Mouse (Mus musculus) neural tube, embryonic 15.5 days (tissue): Measurements from ENCODE around the gene Tfcp2. TPM values are rescaled to one million over a fixed set of nuclear protein-coding genes. Genes with fewer than 3 reads are reported as not detected.

Experiments
- ATAC-seq: fragments of 200-750 bp; cut with Nextera tagmentation; 2 replicates; pipeline ENCODE4 v1.8.0; 2017; ENCODE audit warnings: mild to moderate bottlenecking, moderate TSS enrichment, moderate library complexity; ENCODE audit not compliant: low FRiP score
- H3K27ac ChIP-seq: fragments of 300-500 bp; sonication (generic); replicated peaks from 2 replicates; pipeline ENCODE4 v1.5.1; 2015; ENCODE audit warnings: mild to moderate bottlenecking, inconsistent platforms
- H3K27me3 ChIP-seq: fragments of 300-500 bp; sonication (generic); replicated peaks from 2 replicates; pipeline ENCODE4 v1.6.1; 2015; ENCODE audit warnings: inconsistent platforms
- H3K36me3 ChIP-seq: fragments of 300-500 bp; sonication (generic); 2 replicates; pipeline ENCODE4 v1.6.1; 2015; ENCODE audit warnings: inconsistent platforms
- H3K4me1 ChIP-seq: fragments of 300-500 bp; sonication (generic); 2 replicates; pipeline ENCODE4 v1.6.1; 2015; ENCODE audit warnings: inconsistent platforms
- H3K4me2 ChIP-seq: fragments of 300-500 bp; sonication (generic); 2 replicates; pipeline ENCODE4 v1.6.1; 2015; ENCODE audit warnings: inconsistent platforms, mild to moderate bottlenecking, moderate library complexity
- H3K4me3 ChIP-seq: fragments of 300-500 bp; sonication (generic); replicated peaks from 2 replicates; pipeline ENCODE4 v1.5.1; 2015; ENCODE audit warnings: mild to moderate bottlenecking, inconsistent platforms
- H3K9ac ChIP-seq: fragments of 300-500 bp; sonication (generic); replicated peaks from 2 replicates; pipeline ENCODE4 v1.6.1; 2015; ENCODE audit warnings: mild to moderate bottlenecking, inconsistent platforms
- H3K9me3 ChIP-seq: fragments of 300-500 bp; sonication (generic); replicated peaks from 2 replicates; pipeline ENCODE4 v1.6.1; 2016; ENCODE audit warnings: inconsistent platforms
- WGBS: fragments of 180-500 bp; shearing (Covaris S2); methylation state at CpG from one replicate; pipeline ENCODE4 v1.1.7; 2015; ENCODE audit warnings: mixed read lengths; 5-methylcytosine and 5-hydroxymethylcytosine counted together
- polyA plus RNA-seq: library from polyadenylated mRNA; unstranded; fragments of >200 nt; fragmentation: Nextera tagmentation; extraction: Ambion mirVana; gene quantifications from 2 replicates; pipeline ENCODE4 v1.2.1, GENCODE M21; 2015

Gene Tfcp2
- polyA plus RNA-seq, 1 experiment from 2014 or later: 34.8 TPM

DNA sequence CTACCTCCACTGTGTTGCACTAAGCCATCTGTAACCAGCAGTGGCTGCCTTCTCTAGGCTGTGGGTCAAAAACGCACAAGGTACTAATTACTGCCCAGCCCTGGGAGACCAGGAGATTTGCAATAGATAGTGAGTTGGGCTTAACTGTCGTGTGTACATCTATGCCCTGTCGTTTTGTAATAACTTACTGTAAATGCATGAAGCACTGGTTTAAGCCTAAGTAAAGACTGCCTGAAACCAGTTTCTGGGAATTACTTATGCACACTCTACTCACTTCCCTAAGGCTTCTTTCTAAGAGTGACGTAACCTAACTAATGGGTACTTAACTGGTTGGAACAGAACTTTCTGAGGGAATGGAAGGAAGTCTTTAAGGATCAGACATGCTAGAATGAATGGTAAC, 72.9 kb downstream of the Tfcp2 start:
- no peak overlapping the region for H3K4me3 ChIP-seq
- no peaks in the 10 kb centered on the region for H3K9me3 ChIP-seq
- H3K9ac ChIP-seq: no peak overlapping the region
- H3K4me2 ChIP-seq: no peak overlapping the region
- ATAC-seq: no peak
- H3K4me1 ChIP-seq: peaks cover 3% of the 10 kb centered on the region; the same call in 1 of the 2 replicates
- H3K27ac ChIP-seq: no peak overlapping the region
- H3K36me3 ChIP-seq: peaks cover 95% of the 10 kb centered on the region
- 79% methylated on average over 4 of the region's 4 CpGs for WGBS
- H3K27me3 ChIP-seq: no peaks in the 10 kb centered on the region

DNA sequence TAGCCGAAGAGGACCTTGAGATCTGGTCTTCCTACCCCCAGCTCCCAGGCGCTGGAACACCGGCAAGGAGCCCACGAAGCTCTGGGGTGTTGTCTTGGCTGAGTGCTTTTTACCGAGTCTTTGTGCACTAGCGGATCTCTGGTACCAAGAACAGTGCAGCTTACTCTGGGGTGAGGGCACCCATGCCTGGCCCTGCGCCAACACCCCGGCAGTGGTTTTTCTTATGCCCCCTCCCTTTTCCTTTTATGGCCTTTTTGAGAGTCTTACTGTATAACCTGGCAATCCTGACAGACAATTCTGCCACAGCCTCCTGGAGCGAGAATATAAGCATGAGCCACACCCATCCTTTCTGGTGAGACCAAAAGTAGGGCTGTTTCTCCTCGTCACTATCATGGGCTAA, 73.5 kb downstream of the Tfcp2 start:
- Histone ChIP-seq H3K9ac (no peak overlapping the region), H3K4me1 (peaks cover 3% of the 10 kb centered on the region; the same call in 1 of the 2 replicates), H3K27ac (no peak overlapping the region), H3K4me2 (no peak overlapping the region), H3K4me3 (no peak overlapping the region), H3K27me3 (no peaks in the 10 kb centered on the region), H3K9me3 (no peaks in the 10 kb centered on the region), H3K36me3 (peaks cover 95% of the 10 kb centered on the region)
- WGBS: 75% methylated on average over 10 of the region's 10 CpGs
- no peak for ATAC-seq

DNA sequence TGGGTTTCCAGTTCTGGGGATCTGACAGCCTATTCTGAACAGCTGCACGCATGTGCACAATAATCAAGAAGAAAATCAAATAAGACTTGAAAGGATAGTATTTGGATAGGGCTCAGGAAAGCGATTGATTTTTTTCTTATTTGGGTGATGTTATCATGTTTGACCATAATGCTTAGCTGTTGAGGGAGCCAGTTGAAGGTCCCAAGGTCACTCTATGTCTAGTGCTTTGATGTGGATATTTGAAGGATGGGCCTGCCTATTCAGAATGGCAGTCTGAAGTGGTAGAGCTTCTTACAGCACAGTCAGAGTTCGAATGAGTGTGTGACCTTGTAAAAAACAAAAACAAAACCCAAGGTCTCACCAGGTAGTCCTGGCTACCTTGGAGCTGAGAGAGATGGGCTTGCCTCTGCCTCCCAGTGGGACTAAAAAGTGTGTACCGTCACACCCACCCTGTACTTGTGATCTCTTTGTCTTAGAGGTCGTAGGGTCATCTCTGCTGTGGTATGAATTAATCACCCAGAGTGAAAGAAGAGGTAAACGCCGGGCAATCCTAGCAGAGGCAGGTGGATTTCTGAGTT, 77.8 kb downstream of the Tfcp2 start:
- Histone ChIP-seq H3K36me3 (peaks cover 69% of the 10 kb centered on the region), H3K4me3 (no peak overlapping the region), H3K4me1 (peaks cover 13% of the 10 kb centered on the region), H3K9ac (no peak overlapping the region), H3K27ac (no peak overlapping the region), H3K4me2 (no peak overlapping the region), H3K27me3 (no peaks in the 10 kb centered on the region), H3K9me3 (no peaks in the 10 kb centered on the region)
- WGBS: 79% methylated on average over 7 of the region's 7 CpGs
- ATAC-seq: no peak

DNA sequence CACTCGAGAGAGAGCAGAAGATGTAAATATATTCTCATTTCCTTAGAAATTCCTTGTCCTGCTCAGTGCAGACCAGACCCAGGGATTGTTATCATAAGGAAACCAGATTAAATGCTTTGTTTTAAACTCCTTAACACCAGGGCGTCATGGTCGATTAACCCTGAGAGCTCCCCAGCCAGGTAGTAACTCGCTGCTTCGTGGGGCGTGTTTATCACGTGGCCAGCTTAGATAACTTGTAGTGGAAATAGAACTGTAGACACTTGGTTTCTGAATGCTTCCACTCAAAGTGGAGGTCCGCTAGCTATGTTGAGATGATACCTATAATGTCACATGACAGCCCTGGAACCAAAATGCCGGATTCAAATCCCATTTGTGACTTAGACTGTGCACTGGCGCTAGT, 81.8 kb downstream of the Tfcp2 start:
- H3K4me3 ChIP-seq: peak overlapping the region; percentile 82
- no peak for ATAC-seq
- H3K27ac ChIP-seq: no peak overlapping the region
- peaks cover 29% of the 10 kb centered on the region for H3K4me1 ChIP-seq
- H3K4me2 ChIP-seq: peak overlapping the region; percentile 86
- peak overlapping the region; percentile 87 for H3K9ac ChIP-seq
- 68% methylated on average over 10 of the region's 10 CpGs for whole genome bisulfite sequencing
- no peaks in the 10 kb centered on the region for H3K27me3 ChIP-seq
- H3K36me3 ChIP-seq: peaks cover 31% of the 10 kb centered on the region
- H3K9me3 ChIP-seq: no peaks in the 10 kb centered on the region

DNA sequence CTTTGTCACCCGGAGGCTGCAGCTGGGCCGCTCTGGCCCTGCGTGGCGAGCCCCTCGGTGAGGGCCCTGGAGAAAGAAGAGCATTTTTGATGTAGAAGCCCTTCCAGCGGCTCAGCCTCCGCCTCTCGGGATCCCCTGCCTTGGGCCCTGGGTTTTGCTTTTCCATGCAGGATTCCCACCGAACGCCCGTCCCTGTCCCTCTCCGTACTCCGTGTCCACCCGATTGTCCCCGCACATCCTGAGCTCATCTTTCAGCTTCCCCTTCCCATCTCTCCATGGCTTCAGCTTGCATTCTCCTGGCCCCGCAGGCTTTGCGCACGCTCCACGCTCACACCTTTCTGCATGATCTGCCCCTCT, 82.6 kb downstream of the Tfcp2 start:
- H3K4me2 ChIP-seq: peak overlapping the region; percentile 86
- WGBS: under 1% methylated on average over 19 of the region's 19 CpGs
- peak overlapping the region; percentile 82 for H3K4me3 ChIP-seq
- peaks cover 22% of the 10 kb centered on the region for H3K36me3 ChIP-seq
- H3K27ac ChIP-seq: peak overlapping the region; percentile 92
- H3K4me1 ChIP-seq: peaks cover 29% of the 10 kb centered on the region
- peak; percentile 26 for ATAC-seq
- H3K9me3 ChIP-seq: no peaks in the 10 kb centered on the region
- no peaks in the 10 kb centered on the region for H3K27me3 ChIP-seq
- peak overlapping the region; percentile 87 for H3K9ac ChIP-seq

DNA sequence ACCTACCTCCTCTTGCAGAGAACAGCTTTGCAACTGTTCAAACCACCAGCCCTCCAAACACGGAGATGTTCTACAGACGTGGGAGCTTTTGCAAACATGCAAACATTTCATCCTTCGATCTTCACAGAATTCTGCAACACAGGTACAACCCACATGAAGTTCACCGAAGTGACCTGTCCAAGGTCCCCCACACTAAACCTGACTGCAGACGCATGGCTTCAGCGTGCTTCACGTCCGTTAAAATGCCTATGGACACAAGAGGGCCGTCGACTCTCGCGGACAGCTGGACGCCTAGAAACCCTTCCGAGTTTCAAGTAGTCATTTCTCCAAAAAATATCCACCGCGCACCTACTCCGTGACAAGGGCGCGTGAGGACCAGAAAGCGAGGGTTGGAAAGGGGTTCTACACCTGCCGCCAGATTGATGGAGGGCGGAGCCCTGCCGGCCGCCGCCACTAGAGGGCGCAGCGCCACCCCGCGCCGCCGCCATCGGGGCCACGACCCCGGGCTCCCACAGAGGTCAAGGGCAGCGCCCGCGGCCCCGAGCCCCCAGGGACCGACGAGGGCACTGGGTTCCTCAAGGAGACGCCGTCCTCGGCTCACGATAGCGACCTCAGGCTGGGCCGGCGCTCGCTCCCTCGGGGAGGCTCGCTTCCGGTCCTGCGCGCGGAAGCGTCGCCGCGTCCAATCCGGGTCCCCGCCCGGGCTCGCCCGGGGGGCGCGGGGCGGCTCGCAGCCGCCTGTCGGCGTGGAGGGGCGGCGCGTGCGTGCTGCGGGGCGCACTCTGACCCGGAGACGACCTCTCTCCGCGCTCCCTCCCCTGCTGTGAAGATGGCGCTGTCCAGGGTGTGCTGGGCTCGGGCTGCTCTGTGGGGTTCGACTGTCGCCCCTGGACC, 83.3 kb downstream of the Tfcp2 start, which contains the start of gene Letmd1:
TSS of gene Letmd1 (plus strand) at position 729 of the 894 bp plus-strand sequence.
- WGBS: 2% methylated on average over 80 of the region's 84 CpGs
- no peaks in the 10 kb centered on the region for H3K27me3 ChIP-seq
- H3K4me2 ChIP-seq: peak within 1 kb of the TSS; percentile 86
- peak within 1 kb of the TSS; percentile 92 for H3K27ac ChIP-seq
- peaks cover 16% of the 10 kb centered on the region for H3K36me3 ChIP-seq
- H3K4me3 ChIP-seq: peak within 1 kb of the TSS; percentile 82
- peaks cover 29% of the 10 kb centered on the region for H3K4me1 ChIP-seq
- H3K9ac ChIP-seq: peak within 1 kb of the TSS; percentile 87
- H3K9me3 ChIP-seq: no peaks in the 10 kb centered on the region
- peak; percentile 96 for ATAC-seq

DNA sequence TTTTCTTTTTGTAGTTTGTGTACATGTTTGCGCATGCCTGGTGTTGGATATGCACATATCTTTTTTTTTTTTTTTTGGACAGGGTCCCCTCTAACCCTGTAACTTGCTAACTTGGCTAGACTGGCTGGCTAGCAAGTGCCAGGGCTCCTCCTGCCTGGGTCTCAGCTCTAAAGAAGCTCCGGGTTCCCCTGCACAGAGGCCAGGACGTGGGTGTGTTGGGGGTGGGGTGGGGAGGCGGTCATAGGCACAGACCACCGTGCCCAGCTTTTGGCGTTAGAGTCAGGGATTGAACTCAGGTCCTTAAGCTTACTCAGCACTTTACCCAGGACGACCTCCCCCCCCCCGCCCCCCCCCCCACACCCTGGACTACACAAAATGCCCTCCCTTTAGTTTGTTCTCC, 84.1 kb downstream of the Tfcp2 start:
- Histone ChIP-seq H3K36me3 (peaks cover 8% of the 10 kb centered on the region; the same call in 1 of the 2 replicates), H3K9ac (no peak overlapping the region), H3K27me3 (no peaks in the 10 kb centered on the region), H3K4me2 (peak overlapping the region; percentile 86), H3K9me3 (no peaks in the 10 kb centered on the region), H3K4me1 (peaks cover 29% of the 10 kb centered on the region), H3K4me3 (peak overlapping the region; percentile 82), H3K27ac (no peak overlapping the region)
- ATAC-seq: no peak
- 38% methylated on average over 8 of the region's 8 CpGs for WGBS

DNA sequence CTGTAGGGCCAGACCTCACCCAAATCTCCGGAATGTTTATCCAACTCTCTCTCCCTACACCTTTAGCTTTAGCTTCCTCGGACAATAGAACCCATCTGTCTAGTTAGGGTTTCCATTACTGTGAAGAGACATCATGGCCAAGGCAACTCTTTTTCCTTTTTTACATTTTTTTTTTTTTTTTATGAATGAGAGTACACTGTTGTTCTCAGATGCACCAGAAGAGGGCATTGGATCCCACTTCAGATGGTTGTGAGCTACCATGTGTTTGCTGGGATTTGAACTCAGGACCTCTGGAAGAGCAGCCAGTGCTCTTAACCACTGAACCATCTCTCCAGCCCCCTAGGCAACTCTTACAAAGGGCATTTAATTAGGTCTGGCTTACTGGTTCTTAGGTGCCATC, 86.4 kb downstream of the Tfcp2 start:
- WGBS: 83% methylated on average over 2 of the region's 2 CpGs

DNA sequence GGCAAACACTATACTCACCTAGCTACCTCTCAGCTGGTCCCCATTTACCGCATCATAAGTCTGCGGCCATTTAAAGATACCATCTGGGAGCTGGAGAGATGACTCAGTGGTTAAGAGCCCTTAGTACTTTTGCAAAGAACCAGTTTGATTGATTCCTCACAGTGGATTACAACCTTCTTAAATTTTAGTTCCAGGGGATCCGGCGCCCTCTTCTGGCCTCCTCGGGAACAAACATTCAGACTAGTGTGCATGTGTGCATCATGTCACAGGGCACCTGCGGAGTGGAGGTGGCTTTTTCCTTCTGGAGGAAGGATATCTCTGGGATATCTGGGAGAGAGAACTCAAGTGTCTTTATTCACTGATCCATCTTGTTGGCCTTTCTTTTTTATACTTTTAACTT, 88.1 kb downstream of the Tfcp2 start:
- no peaks in the 10 kb centered on the region for H3K36me3 ChIP-seq
- 24% methylated on average over 6 of the region's 6 CpGs for WGBS
- no peak overlapping the region for H3K4me2 ChIP-seq
- H3K9ac ChIP-seq: no peak overlapping the region
- H3K4me3 ChIP-seq: no peak overlapping the region
- H3K27ac ChIP-seq: no peak overlapping the region
- peaks cover 20% of the 10 kb centered on the region for H3K4me1 ChIP-seq
- H3K9me3 ChIP-seq: no peaks in the 10 kb centered on the region
- no peak for ATAC-seq
- no peaks in the 10 kb centered on the region for H3K27me3 ChIP-seq

More for the DNA sequence above, 86.4 kb downstream of the Tfcp2 start:
- no peak for ATAC-seq
- no peak overlapping the region for H3K4me3 ChIP-seq
- no peak overlapping the region for H3K9ac ChIP-seq
- no peak overlapping the region for H3K4me2 ChIP-seq
- no peaks in the 10 kb centered on the region for H3K27me3 ChIP-seq
- no peaks in the 10 kb centered on the region for H3K36me3 ChIP-seq
- no peak overlapping the region for H3K27ac ChIP-seq
- H3K4me1 ChIP-seq: peaks cover 30% of the 10 kb centered on the region
- H3K9me3 ChIP-seq: no peaks in the 10 kb centered on the region

DNA sequence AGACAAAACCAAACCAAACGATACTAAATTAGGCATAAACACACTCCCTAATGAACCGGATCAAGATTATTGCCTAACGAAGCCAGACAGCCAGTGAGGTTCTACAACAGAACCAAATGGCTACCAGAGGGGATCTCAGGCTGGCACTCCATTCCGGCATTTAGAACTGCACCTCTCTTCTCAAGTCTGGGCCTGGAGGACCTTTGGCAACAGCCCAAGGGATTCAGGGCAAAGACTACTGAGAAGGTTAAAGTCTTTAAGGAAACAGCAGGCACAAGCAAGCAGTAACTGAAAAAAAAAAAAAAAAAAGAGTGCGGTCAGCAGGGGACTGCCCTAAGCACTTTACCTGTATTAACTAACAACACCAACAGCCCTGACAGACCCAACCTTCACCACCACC, 89.7 kb downstream of the Tfcp2 start:
- Histone ChIP-seq H3K4me3 (no peak overlapping the region), H3K9me3 (no peaks in the 10 kb centered on the region), H3K27me3 (no peaks in the 10 kb centered on the region), H3K36me3 (no peaks in the 10 kb centered on the region), H3K4me1 (peaks cover 14% of the 10 kb centered on the region), H3K4me2 (no peak overlapping the region), H3K9ac (no peak overlapping the region), H3K27ac (no peak overlapping the region)
- 70% methylated on average over 5 of the region's 5 CpGs for WGBS
- no peak for ATAC-seq

DNA sequence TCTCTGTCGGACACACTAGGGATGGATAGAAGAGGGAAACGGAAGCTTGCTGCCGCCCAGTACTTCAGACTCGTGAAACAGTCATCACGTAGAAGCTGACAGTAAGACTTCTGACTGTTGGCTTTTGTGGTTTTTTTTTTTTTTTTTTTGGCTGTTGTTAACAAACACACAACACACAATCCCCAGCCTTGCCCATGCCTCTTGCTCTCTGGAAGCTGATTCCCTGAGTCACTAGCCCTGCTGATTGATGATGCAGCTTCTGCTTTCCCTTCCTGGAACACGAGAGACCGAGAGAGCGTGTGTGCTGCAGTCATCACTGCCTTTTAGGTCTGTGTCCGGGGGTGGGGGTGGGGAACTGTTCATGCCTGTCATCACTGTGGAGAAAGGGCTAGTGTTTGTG, 90.2 kb downstream of the Tfcp2 start:
- no peaks in the 10 kb centered on the region for H3K27me3 ChIP-seq
- no peaks in the 10 kb centered on the region for H3K36me3 ChIP-seq
- H3K9me3 ChIP-seq: no peaks in the 10 kb centered on the region
- WGBS: 74% methylated on average over 9 of the region's 9 CpGs
- no peak overlapping the region for H3K4me2 ChIP-seq
- no peak for ATAC-seq
- H3K27ac ChIP-seq: no peak overlapping the region
- no peak overlapping the region for H3K4me3 ChIP-seq
- H3K4me1 ChIP-seq: peaks cover 12% of the 10 kb centered on the region
- no peak overlapping the region for H3K9ac ChIP-seq

DNA sequence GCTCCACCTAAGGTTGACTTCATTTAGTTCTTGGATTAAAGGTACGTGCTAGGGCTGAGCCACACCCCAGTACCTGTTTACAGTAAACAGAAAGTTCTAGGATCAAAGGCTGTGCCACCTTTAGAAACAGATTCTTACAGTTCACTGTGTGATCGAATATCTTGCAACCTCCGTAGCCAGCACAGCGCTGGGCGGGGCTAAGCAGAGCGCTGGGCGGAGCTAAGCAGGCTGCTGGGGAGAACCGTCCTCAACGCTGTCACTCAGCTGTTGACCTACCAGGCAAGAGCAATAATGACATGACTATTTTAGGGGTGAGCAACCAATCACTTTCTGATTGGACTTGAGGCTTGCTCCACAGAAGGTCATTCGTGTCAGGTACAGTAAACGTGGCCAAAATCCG, 90.9 kb downstream of the Tfcp2 start:
- Histone ChIP-seq H3K27ac (no peak overlapping the region), H3K36me3 (no peaks in the 10 kb centered on the region), H3K9ac (no peak overlapping the region), H3K4me3 (no peak overlapping the region), H3K9me3 (no peaks in the 10 kb centered on the region), H3K4me1 (peaks cover 9% of the 10 kb centered on the region), H3K27me3 (no peaks in the 10 kb centered on the region), H3K4me2 (0 out of 2 replicates have a peak overlapping the region, but pooled peaks have one; percentile 27)
- 12% methylated on average over 12 of the region's 12 CpGs for WGBS
- ATAC-seq: no peak
